Mouse (Mus musculus): ENCODE results near the gene Itga3. TPM values are rescaled to one million over a fixed set of nuclear protein-coding genes. Genes with fewer than 3 reads are reported as not detected.
A peak's percentile ranks its signal among the peaks of the same experiment; 100 is the strongest.

Gene Itga3
- polyA plus RNA-seq, 1 experiment = 86.4 TPM

DNA sequence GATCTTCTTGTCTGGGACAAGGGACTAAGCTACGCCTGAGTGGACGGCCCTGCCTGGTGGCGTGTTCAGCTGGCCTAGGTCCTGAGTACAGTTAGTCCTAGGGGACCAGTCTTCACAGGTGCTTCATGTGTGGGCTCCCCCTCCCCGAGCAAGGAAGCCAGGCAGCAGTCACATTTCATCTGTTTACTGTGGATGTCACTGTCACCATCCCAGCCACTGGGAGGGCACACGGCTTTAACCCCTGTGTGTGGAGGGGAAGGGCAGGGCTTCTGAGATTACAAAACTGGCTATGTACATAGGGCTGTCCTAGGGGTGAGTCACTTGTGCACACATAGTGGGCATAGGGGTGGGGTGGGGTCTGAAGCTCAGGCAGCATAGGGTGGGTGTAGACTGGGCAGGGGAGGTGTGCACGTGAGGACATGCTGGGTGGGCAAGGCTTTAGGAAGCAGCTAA is 50.5 kb downstream of the Itga3 start:
- Histone ChIP-seq H3K9me3 (replicated peaks; ENCODE audit: control insufficient read depth, insufficient read depth, low read length, poor library complexity, severe bottlenecking) (no peaks in the 10 kb centered on the region), H3K4me1 (ENCODE audit: control insufficient read depth, insufficient read depth, low read length) (no peaks in the 10 kb centered on the region), H3K36me3 (ENCODE audit: control insufficient read depth, insufficient read depth, low read length, poor library complexity, severe bottlenecking) (no peaks in the 10 kb centered on the region), H3K27me3 (ENCODE audit: control insufficient read depth, insufficient read depth, low read length, poor library complexity, severe bottlenecking) (no peaks in the 10 kb centered on the region), H3K9ac (ENCODE audit: low read depth, poor library complexity, severe bottlenecking) (no peak overlapping the region), H3K27ac (ENCODE audit: insufficient read depth, low read length) (no peak overlapping the region), H3K4me3 (ENCODE audit: low read depth, low read length) (no peak overlapping the region)
- no peak for TF ChIP-seq CTCF (IDR thresholded peaks at IDR 0.05; ENCODE audit: low read depth, low read length)
- no peak for TF ChIP-seq EP300 (IDR thresholded peaks at IDR 0.05; ENCODE audit: insufficient read depth, low read depth, low read length)
- TF ChIP-seq POLR2A (IDR thresholded peaks at IDR 0.05; ENCODE audit: insufficient read depth, low read length) = no peak

GRCm38 (mm10) chr11:95025227-95026012 is 51.2 kb downstream of the Itga3 start:
- H3K9me3 ChIP-seq (replicated peaks; ENCODE audit: control insufficient read depth, insufficient read depth, low read length, poor library complexity, severe bottlenecking) = no peaks in the 10 kb centered on the region
- H3K27me3 ChIP-seq (ENCODE audit: control insufficient read depth, insufficient read depth, low read length, poor library complexity, severe bottlenecking) = no peaks in the 10 kb centered on the region
- no peak overlapping the region for H3K9ac ChIP-seq (ENCODE audit: low read depth, poor library complexity, severe bottlenecking)
- no peak overlapping the region for H3K4me3 ChIP-seq (ENCODE audit: low read depth, low read length)
- no peaks in the 10 kb centered on the region for H3K36me3 ChIP-seq (ENCODE audit: control insufficient read depth, insufficient read depth, low read length, poor library complexity, severe bottlenecking)
- TF ChIP-seq POLR2A (IDR thresholded peaks at IDR 0.05; ENCODE audit: insufficient read depth, low read length) (no peak), CTCF (IDR thresholded peaks at IDR 0.05; ENCODE audit: low read depth, low read length) (no peak), EP300 (IDR thresholded peaks at IDR 0.05; ENCODE audit: insufficient read depth, low read depth, low read length) (no peak)
- H3K4me1 ChIP-seq (ENCODE audit: control insufficient read depth, insufficient read depth, low read length) = no peaks in the 10 kb centered on the region
- no peak overlapping the region for H3K27ac ChIP-seq (ENCODE audit: insufficient read depth, low read length)

- no peak overlapping the region for H3K27ac ChIP-seq (ENCODE audit: insufficient read depth, low read length)
- no peaks in the 10 kb centered on the region for H3K36me3 ChIP-seq (ENCODE audit: control insufficient read depth, insufficient read depth, low read length, poor library complexity, severe bottlenecking)
- TF ChIP-seq CTCF (IDR thresholded peaks at IDR 0.05; ENCODE audit: low read depth, low read length) = no peak
- TF ChIP-seq POLR2A (IDR thresholded peaks at IDR 0.05; ENCODE audit: insufficient read depth, low read length) = no peak
- TF ChIP-seq EP300 (IDR thresholded peaks at IDR 0.05; ENCODE audit: insufficient read depth, low read depth, low read length) = no peak
- H3K9ac ChIP-seq (ENCODE audit: low read depth, poor library complexity, severe bottlenecking) = peak overlapping the region; percentile 44
- no peaks in the 10 kb centered on the region for H3K4me1 ChIP-seq (ENCODE audit: control insufficient read depth, insufficient read depth, low read length)
- no peaks in the 10 kb centered on the region for H3K9me3 ChIP-seq (replicated peaks; ENCODE audit: control insufficient read depth, insufficient read depth, low read length, poor library complexity, severe bottlenecking)
- peak overlapping the region; percentile 27 for H3K4me3 ChIP-seq (ENCODE audit: low read depth, low read length)
- H3K27me3 ChIP-seq (ENCODE audit: control insufficient read depth, insufficient read depth, low read length, poor library complexity, severe bottlenecking) = no peaks in the 10 kb centered on the region
These were observed 52.0 kb downstream of the Itga3 start for GRCm38 (mm10) chr11:95024439-95025184.

- no peak overlapping the region for H3K4me3 ChIP-seq (ENCODE audit: low read depth, low read length)
- H3K36me3 ChIP-seq (ENCODE audit: control insufficient read depth, insufficient read depth, low read length, poor library complexity, severe bottlenecking) = no peaks in the 10 kb centered on the region
- H3K4me1 ChIP-seq (ENCODE audit: control insufficient read depth, insufficient read depth, low read length) = no peaks in the 10 kb centered on the region
- no peak overlapping the region for H3K27ac ChIP-seq (ENCODE audit: insufficient read depth, low read length)
- H3K9ac ChIP-seq (ENCODE audit: low read depth, poor library complexity, severe bottlenecking) = no peak overlapping the region
- no peaks in the 10 kb centered on the region for H3K27me3 ChIP-seq (ENCODE audit: control insufficient read depth, insufficient read depth, low read length, poor library complexity, severe bottlenecking)
- TF ChIP-seq POLR2A (IDR thresholded peaks at IDR 0.05; ENCODE audit: insufficient read depth, low read length) = no peak
- no peak for TF ChIP-seq EP300 (IDR thresholded peaks at IDR 0.05; ENCODE audit: insufficient read depth, low read depth, low read length)
- no peak for TF ChIP-seq CTCF (IDR thresholded peaks at IDR 0.05; ENCODE audit: low read depth, low read length)
- no peaks in the 10 kb centered on the region for H3K9me3 ChIP-seq (replicated peaks; ENCODE audit: control insufficient read depth, insufficient read depth, low read length, poor library complexity, severe bottlenecking)
These were observed 53.1 kb downstream of the Itga3 start for GRCm38 (mm10) chr11:95023481-95023880.

GRCm38 (mm10) chr11:95022237-95022992 is 54.2 kb downstream of the Itga3 start:
- Histone ChIP-seq H3K9ac (ENCODE audit: low read depth, poor library complexity, severe bottlenecking) (no peak overlapping the region), H3K27ac (ENCODE audit: insufficient read depth, low read length) (no peak overlapping the region), H3K27me3 (ENCODE audit: control insufficient read depth, insufficient read depth, low read length, poor library complexity, severe bottlenecking) (no peaks in the 10 kb centered on the region), H3K4me1 (ENCODE audit: control insufficient read depth, insufficient read depth, low read length) (no peaks in the 10 kb centered on the region), H3K4me3 (ENCODE audit: low read depth, low read length) (no peak overlapping the region), H3K9me3 (replicated peaks; ENCODE audit: control insufficient read depth, insufficient read depth, low read length, poor library complexity, severe bottlenecking) (no peaks in the 10 kb centered on the region), H3K36me3 (ENCODE audit: control insufficient read depth, insufficient read depth, low read length, poor library complexity, severe bottlenecking) (no peaks in the 10 kb centered on the region)
- TF ChIP-seq POLR2A (IDR thresholded peaks at IDR 0.05; ENCODE audit: insufficient read depth, low read length) = no peak
- no peak for TF ChIP-seq EP300 (IDR thresholded peaks at IDR 0.05; ENCODE audit: insufficient read depth, low read depth, low read length)
- TF ChIP-seq CTCF (IDR thresholded peaks at IDR 0.05; ENCODE audit: low read depth, low read length) = peak; percentile 74
